Mouse (Mus musculus) heart, adult 2 months (tissue): Measurements from ENCODE around the gene Aif1. TPM values are rescaled to one million over a fixed set of nuclear protein-coding genes. Genes with fewer than 3 reads are reported as not detected.

ENCODE experiments used
- DNase-seq, 2 experiments: peaks; one replicate each; pipeline ENCODE4 v3.0.0; 2021
- H3K27ac ChIP-seq: fragments of 200-600 bp; 2 replicates; pipeline ENCODE4 v1.8.1; 2022
- H3K27me3 ChIP-seq: fragments of 200-500 bp; 2 replicates; pipeline ENCODE4 v1.6.1; 2012; ENCODE audit warnings: mild to moderate bottlenecking, low read length, inconsistent platforms, mixed read lengths; ENCODE audit not compliant: control insufficient read depth, insufficient read depth
- H3K36me3 ChIP-seq: fragments of 200-500 bp; 2 replicates; pipeline ENCODE4 v1.6.1; 2012; ENCODE audit warnings: low read length, inconsistent platforms; ENCODE audit not compliant: control insufficient read depth, insufficient read depth
- H3K4me1 ChIP-seq: fragments of 200-500 bp; 2 replicates; pipeline ENCODE4 v1.6.1; 2011; ENCODE audit warnings: low read length; ENCODE audit not compliant: control insufficient read depth, insufficient read depth
- H3K4me3 ChIP-seq: fragments of 200-600 bp; 2 replicates; pipeline ENCODE4 v1.8.1; 2022
- H3K79me2 ChIP-seq: fragments of 200-500 bp; replicated peaks from 2 replicates; pipeline ENCODE4 v1.6.1; 2012; ENCODE audit warnings: mild to moderate bottlenecking, inconsistent platforms, low read length, moderate library complexity, mixed read lengths; ENCODE audit not compliant: control insufficient read depth, insufficient read depth
- H3K9ac ChIP-seq: fragments of 200-500 bp; 2 replicates; pipeline ENCODE4 v1.6.1; 2012; ENCODE audit warnings: low read depth, mild to moderate bottlenecking, control low read depth, inconsistent platforms, low read length, mixed read lengths
- CTCF ChIP-seq: fragments of 200-600 bp; IDR thresholded peaks from 2 replicates; pipeline ENCODE4 v1.8.1; 2022; ENCODE audit warnings: antibody characterized with exemption, mild to moderate bottlenecking, moderate library complexity
- EP300 ChIP-seq: fragments of 200-500 bp; IDR thresholded peaks from 2 replicates; pipeline ENCODE4 v1.6.1; 2011; ENCODE audit warnings: low read depth, low read length, control low read depth; ENCODE audit not compliant: insufficient read depth
- POLR2A ChIP-seq: fragments of 200-500 bp; IDR thresholded peaks from 2 replicates; pipeline ENCODE4 v1.6.1; 2011; ENCODE audit warnings: mild to moderate bottlenecking, low read depth, low read length, control low read depth; ENCODE audit not compliant: insufficient read depth
- WGBS: fragments of 180-500 bp; shearing (Covaris S2); methylation state at CpG from one replicate; pipeline ENCODE4 v1.1.7; 2018; 5-methylcytosine and 5-hydroxymethylcytosine counted together
- intact Hi-C: fragments of 180-260 bp; cut with DNase I; formaldehyde crosslinking; loops from one replicate; pipeline ENCODE4 v1.15.1; 2025
- polyA plus RNA-seq: library from polyadenylated mRNA; depleted of rRNA; stranded (reverse); fragments of >200 nt; gene quantifications from 2 replicates; pipeline ENCODE4 v1.2.3, GENCODE M21; 2012
- total RNA-seq, 2 experiments: library from RNA; stranded (reverse); gene quantifications; 2 replicates each; pipeline ENCODE4 v1.2.3; 2021

The Aif1 gene
- total and polyA plus RNA-seq, 3 experiments, result 1.5 to 3.9 (median 2.9) TPM

- intact Hi-C loops, result no loop called here
- Histone ChIP-seq H3K36me3 (peaks cover 8% of the 10 kb centered on the region), H3K27me3 (no peaks in the 10 kb centered on the region), H3K79me2 (peaks cover 6% of the 10 kb centered on the region; the same call in 1 of the 2 replicates), H3K4me3 (no peak overlapping the region), H3K9ac (no peak overlapping the region), H3K4me1 (peaks cover 9% of the 10 kb centered on the region), H3K27ac (no peak overlapping the region)
- 92% methylated on average over 8 of the region's 8 CpGs for WGBS
- DNase-seq, result no peak
- TF ChIP-seq POLR2A, result no peak
- no peak for TF ChIP-seq EP300
- TF ChIP-seq CTCF, result no peak
Measured at GRCm38 (mm10) chr17:35157661-35158175, 18.1 kb downstream of the Aif1 start.

- peaks cover 4% of the 10 kb centered on the region for H3K36me3 ChIP-seq
- no peak overlapping the region for H3K4me3 ChIP-seq
- DNase-seq, result no peak
- no peaks in the 10 kb centered on the region for H3K27me3 ChIP-seq
- TF ChIP-seq EP300 (no peak), POLR2A (no peak)
- no peak overlapping the region for H3K27ac ChIP-seq
- peaks cover 6% of the 10 kb centered on the region; the same call in 1 of the 2 replicates for H3K79me2 ChIP-seq
- H3K9ac ChIP-seq, result no peak overlapping the region
- 86% methylated on average over 8 of the region's 8 CpGs for WGBS
- intact Hi-C loops, result no loop called here
- H3K4me1 ChIP-seq, result peaks cover 5% of the 10 kb centered on the region
Measured at GRCm38 (mm10) chr17:35157254-35157653, 18.6 kb downstream of the Aif1 start.

- 80% methylated on average over 33 of the region's 33 CpGs for WGBS
- intact Hi-C loops, result no loop called here
Measured at GRCm38 (mm10) chr17:35156461-35157200, 19.2 kb downstream of the Aif1 start.

DNA sequence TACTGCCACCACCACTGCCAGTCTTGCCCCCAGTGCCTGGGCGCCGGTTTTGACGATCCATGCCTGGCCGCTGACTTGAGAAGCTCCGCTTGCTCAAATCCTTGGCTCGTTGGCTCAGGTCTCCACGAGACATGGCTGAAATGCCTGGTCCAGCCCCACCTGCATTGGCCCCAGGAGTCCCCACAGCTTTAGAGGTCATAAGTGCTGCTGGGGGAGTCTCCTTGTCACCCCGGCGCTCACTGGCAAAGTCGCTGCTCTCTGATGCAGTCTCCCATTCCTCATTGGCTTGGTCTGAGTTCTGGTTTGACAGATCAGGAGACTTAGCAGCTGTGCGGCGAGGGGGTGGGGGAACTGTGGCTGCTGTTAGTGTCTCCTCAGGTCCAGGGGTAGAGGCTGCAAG is 20.4 kb downstream of the Aif1 start:
- no peak for TF ChIP-seq CTCF
- no peak for TF ChIP-seq POLR2A
- TF ChIP-seq EP300, result no peak
- no peak overlapping the region for H3K27ac ChIP-seq
- DNase-seq, result no peak
- no peaks in the 10 kb centered on the region for H3K36me3 ChIP-seq
- WGBS, result 79% methylated on average over 12 of the region's 12 CpGs
- no peaks in the 10 kb centered on the region for H3K27me3 ChIP-seq
- intact Hi-C loops, result no loop called here
- no peaks in the 10 kb centered on the region for H3K79me2 ChIP-seq
- H3K9ac ChIP-seq, result no peak overlapping the region
- no peak overlapping the region for H3K4me3 ChIP-seq
- H3K4me1 ChIP-seq, result no peaks in the 10 kb centered on the region

More at GRCm38 (mm10) chr17:35156461-35157200, 19.2 kb downstream of the Aif1 start:
- no peak overlapping the region for H3K9ac ChIP-seq
- H3K27ac ChIP-seq, result no peak overlapping the region
- H3K27me3 ChIP-seq, result no peaks in the 10 kb centered on the region
- H3K36me3 ChIP-seq, result no peaks in the 10 kb centered on the region; the same call in 1 of the 2 replicates
- peaks cover 6% of the 10 kb centered on the region; the same call in 1 of the 2 replicates for H3K79me2 ChIP-seq
- peaks cover 2% of the 10 kb centered on the region for H3K4me1 ChIP-seq
- no peak overlapping the region for H3K4me3 ChIP-seq
- no peak for TF ChIP-seq CTCF
- no peak for TF ChIP-seq EP300
- TF ChIP-seq POLR2A, result no peak
- DNase-seq, result no peak

GRCm38 (mm10) chr17:35154616-35155015 is 21.3 kb downstream of the Aif1 start:
- intact Hi-C loops, result no loop called here
- TF ChIP-seq EP300 (no peak), POLR2A (no peak), CTCF (no peak)
- H3K4me3 ChIP-seq, result no peak overlapping the region
- H3K9ac ChIP-seq, result no peak overlapping the region
- no peaks in the 10 kb centered on the region for H3K4me1 ChIP-seq
- H3K27me3 ChIP-seq, result no peaks in the 10 kb centered on the region
- H3K36me3 ChIP-seq, result no peaks in the 10 kb centered on the region
- no peak overlapping the region for H3K27ac ChIP-seq
- no peaks in the 10 kb centered on the region for H3K79me2 ChIP-seq
- no peak for DNase-seq
- 73% methylated on average over 7 of the region's 7 CpGs for WGBS

DNA sequence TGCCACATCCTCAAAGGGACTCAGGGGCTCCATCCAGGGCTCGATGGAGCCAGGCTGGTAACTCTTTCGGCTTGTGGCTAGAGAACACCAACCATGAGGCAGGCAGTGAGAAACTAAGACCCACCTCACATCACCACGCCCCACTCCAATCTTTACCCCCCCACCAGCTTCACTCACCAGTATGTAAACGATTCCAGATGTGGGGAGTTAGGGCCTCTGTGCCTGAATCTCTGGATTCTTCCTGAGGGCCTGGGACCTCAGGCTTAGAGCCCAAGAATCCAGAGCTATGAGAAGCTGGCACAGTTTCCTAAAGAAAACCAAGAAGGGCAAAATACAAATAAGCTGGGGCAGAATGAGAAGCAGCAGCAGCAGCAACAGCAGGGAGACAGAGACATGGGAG is 21.9 kb downstream of the Aif1 start:
- Histone ChIP-seq H3K4me3 (no peak overlapping the region), H3K79me2 (no peaks in the 10 kb centered on the region), H3K27me3 (no peaks in the 10 kb centered on the region), H3K4me1 (no peaks in the 10 kb centered on the region), H3K27ac (no peak overlapping the region), H3K36me3 (no peaks in the 10 kb centered on the region), H3K9ac (no peak overlapping the region)
- 82% methylated on average over 4 of the region's 4 CpGs for WGBS
- DNase-seq, result no peak
- intact Hi-C loops, result no loop called here
- TF ChIP-seq POLR2A (no peak), EP300 (no peak), CTCF (no peak)
